Mouse (Mus musculus) thymus, postnatal 0 days (tissue): ENCODE measurements around the gene Slc16a3. TPM values are rescaled to one million over a fixed set of nuclear protein-coding genes. Genes with fewer than 3 reads are reported as not detected.

ENCODE experiments used
- DNase-seq: peaks from one replicate; pipeline ENCODE4 v3.0.0-alpha.2; 2015; ENCODE audit warnings: low spot score
- polyA plus RNA-seq: library from polyadenylated mRNA; unstranded; fragments of >200 nt; fragmentation: Nextera tagmentation; extraction: Ambion mirVana; gene quantifications from 2 replicates; pipeline ENCODE4 v1.2.1, GENCODE M21; 2015

The Slc16a3 gene
- polyA plus RNA-seq, 1 experiment from 2014 or later, result 5.5 TPM

DNA sequence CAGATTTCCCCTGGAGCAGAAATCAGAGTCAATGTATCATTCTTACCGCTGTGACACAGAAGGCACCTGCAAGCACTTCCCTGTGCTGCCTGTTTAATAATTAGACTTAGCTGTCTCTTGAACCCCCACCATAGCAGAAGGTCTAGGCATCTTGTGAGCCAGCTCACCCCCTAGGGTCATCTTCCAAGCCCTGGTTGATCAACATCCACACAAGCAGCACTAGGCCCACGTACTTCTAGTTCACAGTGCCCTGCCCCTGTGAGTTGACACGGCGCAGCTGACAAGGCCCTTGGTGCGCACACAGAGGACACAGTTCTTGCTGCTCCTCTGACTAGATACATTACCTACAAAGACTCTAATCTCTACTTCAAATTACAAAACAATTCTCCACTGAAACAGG is 21.5 kb downstream of the Slc16a3 start:
- no peak for DNase-seq

- DNase-seq, result no peak
Measured at GRCm38 (mm10) chr11:120971237-120971636, 23.0 kb downstream of the Slc16a3 start.

DNA sequence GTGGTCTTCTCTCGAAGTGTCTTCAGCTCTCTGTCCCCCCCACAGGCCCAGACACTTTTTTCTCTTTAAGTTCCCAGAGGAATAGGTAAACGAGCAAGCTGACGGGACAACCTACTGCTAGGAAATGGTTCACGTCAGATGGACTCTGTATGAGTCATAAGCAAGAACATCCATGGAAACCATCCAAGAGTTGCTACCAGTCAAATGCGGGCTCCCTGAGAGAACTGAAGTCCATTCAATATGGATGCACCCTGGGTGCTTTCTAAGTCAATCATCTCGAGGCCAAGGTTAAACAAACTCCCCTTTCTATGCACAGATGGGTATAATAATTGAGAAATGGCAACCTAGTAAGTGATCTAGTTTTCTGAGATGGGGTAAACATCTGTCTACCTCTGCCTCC is 25.0 kb downstream of the Slc16a3 start:
- DNase-seq, result no peak

GRCm38 (mm10) chr11:120979711-120980426 is 31.6 kb downstream of the Slc16a3 start:
- DNase-seq, result no peak

DNA sequence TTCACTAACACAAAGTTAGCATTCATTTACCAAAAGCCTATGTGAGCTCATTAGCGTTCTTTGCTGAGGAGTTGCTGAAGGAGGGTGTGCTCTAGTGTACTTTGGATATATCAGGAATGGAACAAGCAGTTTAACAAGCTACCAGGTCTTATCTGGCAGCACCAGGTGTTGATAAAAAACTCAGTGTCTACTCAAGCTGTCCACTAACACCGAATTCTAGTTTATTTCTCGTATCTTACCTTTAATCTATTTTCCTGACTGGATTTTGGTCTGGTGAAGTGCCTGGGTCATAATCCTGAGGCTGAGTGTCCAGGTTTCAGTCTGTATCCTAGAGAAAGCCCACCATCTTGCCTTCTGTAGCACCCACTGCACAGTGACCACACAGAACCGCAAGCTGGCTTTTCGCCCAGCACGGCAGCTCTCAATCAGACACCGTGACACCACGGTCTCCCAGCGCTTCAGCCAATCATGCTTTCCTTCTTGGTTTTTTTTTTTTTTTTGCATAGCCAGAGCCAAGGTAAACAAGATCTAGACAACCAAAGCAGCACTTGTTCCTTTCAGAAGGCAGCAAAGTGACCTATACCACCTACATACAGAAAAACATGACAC is 32.3 kb downstream of the Slc16a3 start:
- no peak for DNase-seq

DNA sequence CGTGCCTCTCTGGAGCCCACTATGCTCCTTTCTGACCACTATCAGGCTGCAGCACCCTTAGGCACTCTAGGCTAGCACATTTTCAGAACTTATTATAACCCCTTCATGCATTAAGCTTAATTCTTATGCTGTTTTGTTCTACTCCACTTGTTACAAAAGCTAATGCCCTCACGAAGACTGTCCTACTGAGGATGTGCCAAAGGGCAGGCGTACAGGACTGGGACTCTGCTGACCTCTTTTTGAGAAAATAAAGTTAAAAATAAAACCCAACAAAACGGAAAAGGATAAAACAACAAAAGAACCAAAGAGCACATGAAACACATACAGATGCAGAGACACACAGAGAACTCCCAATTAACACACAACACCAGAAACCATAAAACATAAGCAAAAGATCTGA is 33.4 kb downstream of the Slc16a3 start:
- no peak for DNase-seq

GRCm38 (mm10) chr11:120982459-120982858 is 34.2 kb downstream of the Slc16a3 start:
- DNase-seq, result no peak

- no peak for DNase-seq
Measured at GRCm38 (mm10) chr11:120984448-120985330, 36.4 kb downstream of the Slc16a3 start.

GRCm38 (mm10) chr11:120987608-120988007 is 39.3 kb downstream of the Slc16a3 start:
- DNase-seq, result no peak

- DNase-seq, result no peak
Measured at GRCm38 (mm10) chr11:120988410-120988809, 40.1 kb downstream of the Slc16a3 start.

DNA sequence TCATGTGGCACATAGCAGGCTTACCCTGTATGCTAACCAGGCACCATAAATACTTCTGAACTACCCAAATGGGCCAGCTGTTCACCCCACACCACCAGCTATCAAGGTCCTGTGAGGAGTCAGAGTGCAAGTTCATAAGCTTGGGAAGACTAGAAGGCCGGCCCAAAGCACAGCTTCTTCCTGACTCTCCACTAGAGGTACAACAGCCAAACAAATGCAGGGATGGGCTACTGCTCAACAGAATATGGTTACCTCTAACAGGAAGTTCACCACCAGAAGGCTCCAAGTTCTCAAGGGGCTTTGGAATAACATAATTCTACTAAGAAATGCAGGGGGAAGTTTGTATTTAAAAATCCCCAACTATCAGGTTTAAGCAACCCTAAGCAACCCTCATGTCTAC is 41.2 kb downstream of the Slc16a3 start:
- peak; percentile 27 for DNase-seq

DNA sequence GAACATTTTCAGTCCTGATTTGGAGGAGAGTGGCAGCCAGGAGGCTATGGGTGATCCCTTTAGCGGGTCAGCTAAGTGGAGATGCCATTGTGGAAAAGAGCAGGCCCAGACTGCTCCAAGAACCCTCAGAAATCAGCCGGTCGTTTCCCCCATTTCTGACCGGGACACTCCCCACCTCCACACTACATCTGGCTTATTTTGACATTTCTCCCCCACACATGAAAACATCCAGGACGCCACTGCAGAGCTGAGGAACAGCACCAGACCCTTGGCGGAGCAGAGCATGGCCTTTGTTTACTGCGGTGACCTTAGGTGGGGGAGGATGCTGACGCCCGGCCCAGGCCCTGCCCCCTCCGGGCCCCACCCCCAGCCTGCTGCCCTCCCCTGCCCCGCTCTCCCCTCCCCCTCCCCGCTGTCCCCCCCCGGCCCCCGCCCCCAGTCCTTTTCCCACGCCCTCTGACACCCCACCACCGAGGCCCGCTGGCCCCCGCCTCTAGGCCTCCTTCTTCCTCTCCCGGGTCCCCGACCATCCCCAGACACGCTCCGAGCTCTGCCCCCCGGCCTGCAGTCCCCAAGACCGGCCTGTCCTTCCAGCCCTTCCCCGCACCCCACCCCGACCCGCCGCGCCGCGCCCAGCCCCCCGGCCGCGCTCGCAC is 42.0 kb downstream of the Slc16a3 start:
- DNase-seq, result peak; percentile 48

- peak; percentile 95 for DNase-seq
Measured at GRCm38 (mm10) chr11:120990951-120991526, 42.8 kb downstream of the Slc16a3 start, which contains the start of gene Csnk1d. TSS of gene Csnk1d (minus strand) at chr11:120991330.

DNA sequence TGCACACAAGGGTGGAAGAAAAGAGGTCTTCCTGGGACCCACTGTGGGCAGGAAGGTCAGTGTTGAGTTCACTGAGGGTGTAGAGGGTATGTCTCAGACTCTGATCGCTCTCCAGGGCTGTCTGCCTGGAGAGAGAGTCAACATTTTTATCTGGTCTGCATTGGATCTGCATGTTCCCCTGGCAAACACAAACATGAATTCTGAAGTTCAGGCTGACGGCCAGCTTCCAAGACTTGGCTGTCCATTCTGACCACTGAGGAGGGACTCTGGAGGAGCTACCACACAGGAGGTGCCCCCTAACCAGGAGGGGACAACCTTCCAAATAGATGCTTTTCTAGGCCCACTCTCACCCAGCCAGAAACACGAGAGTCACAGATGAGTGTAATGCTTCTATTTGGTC is 43.5 kb downstream of the Slc16a3 start:
- DNase-seq, result no peak

DNA sequence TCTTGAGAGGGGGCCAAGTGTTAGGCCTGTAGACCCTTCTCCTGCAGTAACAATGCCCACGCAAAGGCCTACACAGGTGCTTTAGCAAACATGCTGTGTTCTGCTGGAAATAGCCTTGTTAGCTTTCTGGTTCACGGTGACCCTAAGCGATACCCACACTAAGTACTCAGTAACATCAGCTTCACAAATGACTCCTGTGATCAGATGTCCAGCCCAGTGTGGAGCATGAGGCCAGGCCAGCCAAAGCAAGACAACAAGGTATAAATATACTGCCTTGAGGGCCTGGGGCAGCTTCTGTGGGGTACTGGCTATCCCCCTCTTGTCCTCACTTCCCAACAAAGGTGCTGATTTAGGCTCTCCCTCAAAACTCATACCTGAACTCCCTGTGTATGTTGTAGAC is 44.8 kb downstream of the Slc16a3 start:
- no peak for DNase-seq

DNA sequence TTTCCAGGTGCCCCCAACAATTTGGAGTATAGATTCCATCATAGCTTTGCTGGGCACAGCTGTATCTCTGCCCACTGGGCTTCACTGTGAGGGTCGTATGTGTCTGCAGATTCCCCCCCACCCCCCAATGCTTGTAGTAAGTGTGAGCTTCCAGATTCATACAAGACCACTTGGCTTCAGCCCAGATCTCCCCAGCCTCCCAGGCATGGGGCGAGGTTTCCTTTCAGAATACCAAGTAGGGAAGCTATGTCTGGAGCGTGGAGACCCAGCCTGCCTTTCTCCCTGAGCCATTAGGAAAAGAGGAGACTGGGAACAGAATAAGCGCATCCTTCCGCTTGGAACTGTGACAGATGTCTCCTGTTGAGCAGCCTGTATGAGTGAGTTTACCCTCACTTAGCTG is 45.3 kb downstream of the Slc16a3 start:
- DNase-seq, result no peak

DNA sequence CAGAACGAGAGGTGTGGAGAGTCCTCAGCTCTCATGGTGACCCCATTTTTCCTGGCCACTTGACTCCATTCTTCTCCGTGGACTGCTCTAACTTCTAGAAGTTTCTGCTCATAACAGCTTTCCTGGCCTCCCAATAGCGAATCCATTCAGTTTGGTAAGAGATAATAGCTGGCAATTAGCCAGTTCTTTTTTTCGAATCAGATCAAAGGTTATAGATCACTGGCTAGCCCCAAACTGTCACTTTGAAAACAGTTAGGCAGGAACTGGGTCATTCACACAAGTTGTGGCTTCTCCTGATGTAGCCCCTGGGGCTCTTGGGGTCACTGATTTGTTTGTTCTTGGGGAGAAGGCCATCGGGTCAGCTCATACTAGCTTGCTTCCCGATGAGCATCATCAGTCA is 46.5 kb downstream of the Slc16a3 start:
- no peak for DNase-seq

- no peak for DNase-seq
Measured at GRCm38 (mm10) chr11:121001966-121002365, 53.7 kb downstream of the Slc16a3 start.

DNA sequence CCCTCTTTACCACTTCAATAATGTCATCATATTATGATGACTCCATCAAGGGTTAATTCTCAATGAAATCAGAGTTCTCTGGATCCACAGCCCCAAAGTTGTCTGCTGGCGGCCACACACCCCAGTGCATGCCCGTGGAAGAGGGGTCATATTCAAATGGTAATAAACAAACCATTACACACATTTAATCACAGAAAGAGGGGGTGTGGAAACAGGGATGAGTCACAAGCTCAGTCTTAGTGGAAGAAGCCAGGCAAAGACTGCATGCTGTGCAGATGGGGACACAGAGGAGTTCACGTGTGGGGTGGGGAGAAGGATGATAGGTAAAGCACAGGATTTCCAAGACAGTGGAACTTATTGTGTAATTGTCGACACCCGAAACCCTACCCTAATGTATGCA is 56.0 kb downstream of the Slc16a3 start:
- no peak for DNase-seq

- no peak for DNase-seq
Measured at GRCm38 (mm10) chr11:121006184-121006583, 57.9 kb downstream of the Slc16a3 start.

- DNase-seq, result no peak
Measured at GRCm38 (mm10) chr11:121010044-121010755, 61.9 kb downstream of the Slc16a3 start.
